Mouse (Mus musculus) C2C12 (cell line): Measurements from ENCODE around the gene Slc41a1. TPM values are rescaled to one million over a fixed set of nuclear protein-coding genes. Genes with fewer than 3 reads are reported as not detected.

Experiments used
- H3K27me3 ChIP-seq: one replicate; pipeline ENCODE4 v1.6.1; 2011; ENCODE audit not compliant: control insufficient read depth, insufficient read depth, insufficient read length
- H3K36me3 ChIP-seq: one replicate; pipeline ENCODE4 v1.6.1; 2011; ENCODE audit not compliant: control insufficient read depth, insufficient read depth
- H3K4me3 ChIP-seq: one replicate; pipeline ENCODE4 v1.5.1; 2011; ENCODE audit warnings: mild to moderate bottlenecking, control low read depth; ENCODE audit not compliant: poor library complexity, insufficient read depth, severe bottlenecking
- H3K79me2 ChIP-seq: one replicate; pipeline ENCODE4 v1.6.1; 2011; ENCODE audit not compliant: control insufficient read depth, insufficient read depth
- H3K79me3 ChIP-seq: one replicate; pipeline ENCODE4 v1.6.1; 2011; ENCODE audit warnings: low read depth, control low read depth
- H3ac ChIP-seq: one replicate; pipeline ENCODE3; 2011; ENCODE audit warnings: low read depth; ENCODE audit not compliant: control insufficient read depth, insufficient read length
- CEBPB ChIP-seq: IDR thresholded peaks from one replicate; pipeline ENCODE4 v1.6.1; 2011; ENCODE audit warnings: low read depth, mild to moderate bottlenecking, control low read depth, moderate library complexity
- CTCF ChIP-seq: IDR thresholded peaks from one replicate; pipeline ENCODE4 v1.5.1; 2011; ENCODE audit not compliant: control insufficient read depth, insufficient read depth, insufficient read length
- FOSL1 ChIP-seq: IDR thresholded peaks from one replicate; pipeline ENCODE4 v1.8.0; 2011; ENCODE audit warnings: mild to moderate bottlenecking, low read length; ENCODE audit not compliant: poor library complexity, insufficient read depth, severe bottlenecking
- MAX ChIP-seq: IDR thresholded peaks from one replicate; pipeline ENCODE4 v1.6.1; 2011; ENCODE audit warnings: mild to moderate bottlenecking, control low read depth
- MYOD1 ChIP-seq: IDR thresholded peaks from one replicate; pipeline ENCODE4 v1.6.1; 2011; ENCODE audit warnings: low read depth; ENCODE audit not compliant: control insufficient read depth, insufficient read length
- MYOG ChIP-seq: IDR thresholded peaks from one replicate; pipeline ENCODE4 v1.6.1; 2011; ENCODE audit not compliant: control insufficient read depth, insufficient read length; ENCODE audit errors: extremely low read depth
- USF1 ChIP-seq: IDR thresholded peaks from one replicate; pipeline ENCODE4 v1.6.1; 2011; ENCODE audit warnings: low read depth, mild to moderate bottlenecking, control low read depth, moderate library complexity
- polyA plus RNA-seq: library from polyadenylated mRNA; unstranded; fragments of >200 nt; fragmentation: generic; extraction: Trizol; gene quantifications from one replicate; pipeline ENCODE4 v1.2.1, GENCODE M21; 2012; ENCODE audit warnings: missing spikeins

The Slc41a1 gene
- polyA plus RNA-seq, 1 experiment, result 6.7 TPM

DNA sequence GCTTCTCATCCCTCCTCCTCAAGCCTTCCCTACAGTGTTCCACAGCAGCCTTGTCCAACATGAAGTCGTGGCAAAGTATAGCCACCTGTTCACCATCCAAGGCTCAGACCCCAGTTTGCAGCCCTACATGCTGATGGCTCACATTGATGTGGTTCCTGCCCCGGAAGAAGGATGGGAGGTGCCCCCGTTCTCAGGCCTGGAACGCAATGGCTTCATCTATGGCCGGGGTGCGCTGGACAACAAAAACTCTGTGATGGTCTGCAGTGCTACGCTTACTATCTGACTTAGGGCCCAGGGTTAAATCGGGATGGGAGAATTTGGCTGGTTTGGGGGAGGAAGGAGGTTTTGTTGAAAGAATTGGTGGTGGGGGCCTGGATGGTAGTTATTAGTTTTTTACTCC lies 26.2 kb upstream of the Slc41a1 start:
- Histone ChIP-seq H3K4me3 (no peak overlapping the region), H3K27me3 (peaks cover 41% of the 10 kb centered on the region), H3K79me2 (no peaks in the 10 kb centered on the region), H3ac (no peak overlapping the region), H3K79me3 (no peaks in the 10 kb centered on the region), H3K36me3 (no peaks in the 10 kb centered on the region)
- TF ChIP-seq MYOD1, result no peak
- no peak for TF ChIP-seq CEBPB
- no peak for TF ChIP-seq MAX
- no peak for TF ChIP-seq CTCF
- TF ChIP-seq MYOG, result no peak
- TF ChIP-seq FOSL1, result no peak
- no peak for TF ChIP-seq USF1

DNA sequence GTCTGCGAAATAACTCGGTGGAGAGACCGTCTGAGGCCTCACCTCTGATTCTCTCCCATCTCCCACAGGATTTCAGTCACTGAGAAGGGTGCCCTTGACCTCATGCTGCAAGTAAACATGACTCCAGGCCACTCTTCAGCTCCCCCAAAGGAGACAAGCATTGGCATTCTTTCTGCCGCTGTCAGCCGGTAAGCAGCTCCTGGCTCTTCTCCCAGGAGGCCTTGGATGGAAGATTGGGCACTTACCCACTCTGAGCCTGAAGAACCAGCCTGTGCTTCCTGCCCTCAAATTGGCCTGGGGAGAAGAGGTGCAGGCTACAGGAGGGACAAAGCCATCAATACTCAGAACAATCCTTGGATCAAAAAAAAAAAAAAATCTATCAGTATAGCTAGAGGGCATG lies 24.6 kb upstream of the Slc41a1 start:
- H3K36me3 ChIP-seq, result no peaks in the 10 kb centered on the region
- TF ChIP-seq FOSL1 (no peak), MYOD1 (no peak), MAX (no peak), USF1 (no peak), CTCF (no peak), CEBPB (no peak)
- no peaks in the 10 kb centered on the region for H3K79me2 ChIP-seq
- peaks cover 32% of the 10 kb centered on the region for H3K27me3 ChIP-seq
- no peaks in the 10 kb centered on the region for H3K79me3 ChIP-seq
- no peak overlapping the region for H3ac ChIP-seq
- H3K4me3 ChIP-seq, result no peak overlapping the region

DNA sequence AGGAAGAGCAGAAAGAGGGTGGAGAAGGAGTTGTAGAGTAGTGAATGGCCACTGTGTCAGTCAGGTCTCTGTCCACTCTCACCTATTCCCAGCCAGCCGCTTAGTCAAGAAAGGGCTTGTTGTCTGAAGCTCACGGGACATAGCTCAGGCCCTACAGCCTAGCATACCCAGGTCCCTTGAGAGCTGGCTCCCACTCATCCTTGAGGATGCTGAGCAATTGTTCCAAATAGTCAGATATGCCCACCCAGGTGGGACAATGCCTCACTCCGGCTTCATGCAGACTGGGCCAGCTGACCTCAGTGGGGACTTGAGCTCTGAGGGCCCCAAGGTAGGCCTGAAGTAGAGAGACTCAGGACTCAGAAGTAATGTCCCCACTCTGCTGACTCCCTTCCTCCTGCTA lies 23.1 kb upstream of the Slc41a1 start:
- H3K27me3 ChIP-seq, result peaks cover 34% of the 10 kb centered on the region
- TF ChIP-seq MYOD1 (no peak), USF1 (no peak), CEBPB (no peak), MAX (no peak), FOSL1 (no peak), CTCF (no peak), MYOG (no peak)
- no peak overlapping the region for H3K4me3 ChIP-seq
- no peaks in the 10 kb centered on the region for H3K79me2 ChIP-seq
- no peaks in the 10 kb centered on the region for H3K36me3 ChIP-seq
- H3ac ChIP-seq, result no peak overlapping the region
- H3K79me3 ChIP-seq, result no peaks in the 10 kb centered on the region

DNA sequence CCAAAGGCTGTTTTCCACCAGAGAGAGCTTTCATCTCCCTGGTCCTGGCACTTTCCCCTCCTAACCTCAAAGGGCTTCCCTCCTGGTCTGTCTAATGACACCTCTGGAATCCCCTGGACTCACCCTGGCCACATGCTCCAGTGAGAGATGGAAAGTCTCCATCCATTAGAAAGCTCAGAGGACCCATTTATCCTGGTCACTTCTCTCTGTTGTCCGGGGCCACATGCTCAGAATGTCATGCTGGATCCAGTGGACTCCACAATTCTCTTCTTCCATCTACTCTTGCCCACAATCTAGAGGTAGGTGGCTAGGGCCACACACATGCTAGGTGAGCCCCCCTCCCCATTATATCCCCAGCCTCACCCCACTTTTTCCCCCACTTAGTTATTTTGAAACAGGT lies 18.3 kb upstream of the Slc41a1 start:
- Histone ChIP-seq H3K36me3 (no peaks in the 10 kb centered on the region), H3ac (no peak overlapping the region), H3K79me3 (no peaks in the 10 kb centered on the region), H3K27me3 (peaks cover 17% of the 10 kb centered on the region), H3K4me3 (no peak overlapping the region), H3K79me2 (no peaks in the 10 kb centered on the region)
- TF ChIP-seq CTCF, result no peak
- TF ChIP-seq CEBPB, result no peak
- no peak for TF ChIP-seq MYOD1
- no peak for TF ChIP-seq MAX
- TF ChIP-seq FOSL1, result no peak
- TF ChIP-seq USF1, result no peak
- TF ChIP-seq MYOG, result no peak

DNA sequence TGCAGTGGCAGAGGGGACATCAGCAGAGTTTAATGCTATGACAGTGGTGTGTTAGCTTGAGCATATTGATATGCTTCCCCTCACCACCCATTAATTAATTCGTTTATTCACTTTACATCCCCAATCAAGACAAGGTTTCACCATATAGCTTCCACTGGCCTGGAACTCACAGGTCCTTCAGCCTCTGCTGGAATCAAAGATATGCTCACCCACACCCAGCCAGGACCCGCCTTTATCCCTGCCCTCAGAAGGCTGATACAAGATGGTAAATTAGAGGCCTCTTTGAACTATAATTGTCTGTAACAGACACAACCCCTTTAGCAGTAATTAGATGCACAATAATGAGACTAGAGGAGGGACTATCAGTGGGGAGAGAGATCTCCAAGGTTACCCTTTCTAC lies 17.6 kb upstream of the Slc41a1 start:
- TF ChIP-seq MYOG (no peak), MYOD1 (no peak), USF1 (no peak), MAX (no peak), FOSL1 (no peak), CEBPB (no peak), CTCF (no peak)
- H3K79me3 ChIP-seq, result no peaks in the 10 kb centered on the region
- H3K79me2 ChIP-seq, result no peaks in the 10 kb centered on the region

DNA sequence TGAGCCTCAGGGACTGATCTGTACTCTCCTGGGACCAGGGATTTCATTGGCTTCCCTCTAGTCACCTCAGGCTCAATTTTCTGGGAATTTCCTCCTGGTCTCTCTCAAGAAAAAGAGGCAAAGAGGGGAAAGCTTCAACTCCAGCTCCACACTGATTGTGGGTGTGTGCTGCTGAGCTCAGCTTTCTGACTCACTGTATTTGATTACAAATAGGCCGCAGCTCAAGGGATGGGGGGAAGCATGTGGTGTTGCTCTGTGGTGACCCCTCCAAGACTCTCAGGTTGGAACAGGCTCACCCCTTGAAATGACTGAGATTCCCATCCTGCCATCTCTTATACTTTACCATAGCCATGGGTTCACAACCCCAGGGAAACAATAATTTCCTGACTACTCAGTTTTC lies 15.9 kb upstream of the Slc41a1 start:
- H3K79me2 ChIP-seq, result no peaks in the 10 kb centered on the region
- H3ac ChIP-seq, result no peak overlapping the region
- TF ChIP-seq USF1 (no peak), CEBPB (no peak), FOSL1 (no peak), MYOG (no peak), MAX (no peak), MYOD1 (no peak)
- no peak overlapping the region for H3K4me3 ChIP-seq
- H3K79me3 ChIP-seq, result no peaks in the 10 kb centered on the region
- H3K27me3 ChIP-seq, result peaks cover 16% of the 10 kb centered on the region
- H3K36me3 ChIP-seq, result no peaks in the 10 kb centered on the region

More for the DNA sequence above, 17.6 kb upstream of the Slc41a1 start:
- H3ac ChIP-seq, result no peak overlapping the region
- H3K4me3 ChIP-seq, result no peak overlapping the region
- peaks cover 10% of the 10 kb centered on the region for H3K27me3 ChIP-seq
- no peaks in the 10 kb centered on the region for H3K36me3 ChIP-seq
